Mouse (Mus musculus): ENCODE measurements around the gene Epm2aip1.

Epm2aip1 gene

GRCm38 (mm10) chr9:111289294-111289831 lies 17.6 kb downstream of the Epm2aip1 start:
- no peak for DNase-seq

- peak; percentile 78 for DNase-seq
Measured at GRCm38 (mm10) chr9:111289832-111290339, 18.2 kb downstream of the Epm2aip1 start.

- DNase-seq = no peak
Measured at GRCm38 (mm10) chr9:111290539-111291100, 18.9 kb downstream of the Epm2aip1 start.

GRCm38 (mm10) chr9:111293234-111293633 lies 21.5 kb downstream of the Epm2aip1 start:
- no peak for DNase-seq

GRCm38 (mm10) chr9:111294911-111295310 lies 23.2 kb downstream of the Epm2aip1 start:
- DNase-seq = no peak

GRCm38 (mm10) chr9:111295323-111295722 lies 23.6 kb downstream of the Epm2aip1 start:
- no peak for DNase-seq

GRCm38 (mm10) chr9:111296433-111296832 lies 24.7 kb downstream of the Epm2aip1 start:
- no peak for DNase-seq

- DNase-seq = no peak
Measured at GRCm38 (mm10) chr9:111298606-111299005, 26.9 kb downstream of the Epm2aip1 start.

- DNase-seq = no peak
Measured at GRCm38 (mm10) chr9:111302196-111302831, 30.6 kb downstream of the Epm2aip1 start.

- no peak for DNase-seq
Measured at GRCm38 (mm10) chr9:111304036-111304435, 32.3 kb downstream of the Epm2aip1 start.

GRCm38 (mm10) chr9:111306142-111306541 lies 34.4 kb downstream of the Epm2aip1 start:
- no peak for DNase-seq

- DNase-seq = peak; percentile 64
Measured at GRCm38 (mm10) chr9:111311031-111311842, 39.5 kb downstream of the Epm2aip1 start, which contains the start of gene Trank1. Gene Trank1, plus strand, starts transcription at chr9:111311739.

- DNase-seq = peak; percentile 37
Measured at GRCm38 (mm10) chr9:111311843-111312441, 40.2 kb downstream of the Epm2aip1 start.

- peak; percentile 30 for DNase-seq
Measured at GRCm38 (mm10) chr9:111312442-111313141, 40.9 kb downstream of the Epm2aip1 start.

- no peak for DNase-seq
Measured at GRCm38 (mm10) chr9:111313299-111313698, 41.6 kb downstream of the Epm2aip1 start.

GRCm38 (mm10) chr9:111313793-111314192 lies 42.1 kb downstream of the Epm2aip1 start:
- no peak for DNase-seq

- DNase-seq = peak; percentile 67
Measured at GRCm38 (mm10) chr9:111314219-111314618, 42.5 kb downstream of the Epm2aip1 start.

- no peak for DNase-seq
Measured at GRCm38 (mm10) chr9:111320912-111321311, 49.2 kb downstream of the Epm2aip1 start.

GRCm38 (mm10) chr9:111324881-111325280 lies 53.2 kb downstream of the Epm2aip1 start:
- DNase-seq = no peak
